Mouse (Mus musculus) thymus, postnatal 36 days (tissue): ENCODE results near the gene Cfc1.
"Not testable (repeated sequence)": the region's sequence is repeated elsewhere in the genome, so short reads cannot be mapped to it uniquely, and the experiment has no call there.

Experiments
- DNase-seq, 2 experiments: peaks; one replicate each; pipeline ENCODE4 v3.0.0; 2022; ENCODE audit warnings: mixed read lengths in 2 of 2

Cfc1 gene

DNA sequence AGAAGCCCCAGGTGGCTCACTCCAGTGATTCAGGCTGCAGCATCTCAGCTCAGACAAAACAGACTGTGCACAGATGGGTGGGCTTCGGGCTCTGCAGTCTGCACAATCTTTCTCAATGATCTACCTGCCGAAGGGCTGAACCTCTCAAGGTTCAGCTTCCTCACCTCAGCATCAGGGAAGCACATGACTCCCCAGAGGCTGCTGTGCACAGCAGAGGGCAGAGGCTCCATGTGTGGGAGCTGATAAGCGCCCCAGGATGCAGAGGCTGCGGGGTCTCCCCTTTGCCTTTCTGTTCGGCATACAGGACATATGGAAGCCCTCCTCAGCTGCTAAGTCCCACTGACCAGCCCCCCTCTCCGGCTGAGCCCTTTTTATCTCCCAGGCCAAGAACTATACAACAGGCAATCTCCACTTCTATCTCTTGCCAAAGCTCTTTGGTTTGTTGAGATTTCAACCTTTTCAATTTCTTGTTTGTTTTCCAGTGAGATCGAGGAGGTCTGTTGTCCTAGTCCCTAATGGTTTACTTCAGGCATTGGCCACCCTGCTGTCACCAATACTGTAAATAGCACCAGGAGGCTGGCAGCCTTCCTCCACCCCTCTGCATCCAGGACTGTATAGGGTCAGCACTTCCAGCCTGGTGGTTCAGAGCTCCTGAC lies at the start of gene Cfc1:
TSS of gene Cfc1 (plus strand) at position 606 of the 656 bp plus-strand sequence.
- DNase-seq: not testable (repeated sequence)

DNA sequence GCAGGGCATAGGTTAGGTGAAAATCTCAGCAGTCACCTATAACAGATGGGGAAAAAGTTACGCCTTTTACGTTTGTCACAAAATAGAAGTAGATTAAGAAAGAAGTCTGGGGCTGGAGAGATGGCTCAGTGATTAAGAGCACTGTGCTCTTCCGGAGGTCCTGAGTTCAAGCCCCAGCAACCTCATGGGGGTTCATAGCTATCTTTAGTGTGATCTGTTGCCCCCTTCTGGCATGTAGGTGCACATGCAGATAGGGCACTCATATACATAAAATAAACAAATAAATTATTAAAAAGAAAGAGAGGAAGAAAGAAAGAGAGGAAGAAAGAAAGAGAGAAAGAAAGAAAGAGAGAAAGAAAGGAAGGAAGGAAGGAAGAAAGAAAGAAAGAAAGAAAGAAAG lies 48.1 kb upstream of the Cfc1 start:
- no peak for DNase-seq

DNA sequence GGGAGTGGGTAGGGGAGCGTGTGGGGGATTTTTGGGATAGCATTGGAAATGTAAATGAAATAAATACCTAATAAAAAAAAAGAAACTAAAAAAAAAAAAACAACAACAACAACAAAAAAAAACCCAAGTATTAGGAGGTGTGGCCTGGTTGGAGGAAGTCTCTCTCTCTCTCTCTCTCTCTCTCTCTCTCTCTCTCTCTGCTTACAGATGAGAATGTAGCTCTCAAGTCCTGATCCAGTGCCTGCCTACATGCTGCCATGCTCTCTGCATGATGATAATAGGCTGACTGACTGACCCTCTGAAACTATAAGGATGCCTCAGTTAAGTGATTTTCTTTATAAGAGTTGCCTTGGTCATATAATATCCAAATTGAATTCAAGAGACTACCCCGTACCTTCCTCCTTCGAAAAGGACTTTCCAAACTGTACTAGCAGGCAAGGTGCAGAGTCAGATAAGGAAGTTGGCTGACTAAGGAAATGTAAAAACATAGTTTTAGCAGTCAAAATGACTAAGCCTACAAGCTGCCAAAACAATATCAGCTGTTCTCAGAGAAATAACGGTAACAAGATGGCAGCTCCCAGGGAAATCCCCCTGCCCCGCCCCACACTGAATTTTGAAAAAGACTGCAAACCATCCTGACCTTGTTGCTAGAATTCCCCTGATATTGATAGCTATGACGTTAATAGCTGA lies 45.5 kb upstream of the Cfc1 start:
- no peak for DNase-seq

DNA sequence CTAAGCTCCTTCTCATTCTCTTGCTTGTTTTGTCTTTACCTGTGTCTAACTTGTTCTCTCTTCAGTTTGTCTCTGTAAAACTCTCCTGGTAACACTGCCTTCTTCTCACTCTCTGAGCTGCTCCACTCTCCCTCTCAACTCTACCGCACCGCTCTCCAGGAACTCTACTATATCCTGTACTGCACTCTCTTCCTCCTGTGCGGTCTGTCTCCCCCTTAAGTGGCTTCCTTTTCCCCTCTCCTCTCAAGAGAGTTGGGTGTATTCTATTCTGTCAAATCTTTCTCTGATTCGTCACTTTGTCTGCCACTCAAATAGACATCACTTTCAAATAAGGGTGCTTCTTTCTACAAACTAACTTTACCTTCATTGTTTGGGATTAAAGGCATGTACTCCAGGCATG lies 44.0 kb upstream of the Cfc1 start:
- DNase-seq: no peak

DNA sequence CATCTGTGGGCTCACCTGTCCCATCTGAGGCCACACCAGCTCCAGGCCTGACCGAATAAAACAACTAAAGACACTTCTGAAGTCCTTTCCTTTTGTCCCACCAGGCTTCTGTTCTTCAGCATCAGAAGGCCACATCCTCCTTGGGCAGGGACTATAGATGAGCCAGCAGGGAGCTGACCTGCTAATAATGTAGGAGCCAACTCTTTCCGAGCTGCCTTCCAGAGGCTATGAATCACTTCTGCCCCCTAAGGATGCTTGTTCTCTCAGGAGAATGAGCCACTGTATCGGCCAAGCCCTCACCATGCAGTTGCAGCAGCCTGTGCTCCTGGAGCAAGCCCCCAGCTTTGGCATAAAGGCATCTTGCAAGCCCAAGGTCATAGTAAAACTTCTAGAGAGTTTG lies 32.5 kb upstream of the Cfc1 start:
- DNase-seq: no peak

DNA sequence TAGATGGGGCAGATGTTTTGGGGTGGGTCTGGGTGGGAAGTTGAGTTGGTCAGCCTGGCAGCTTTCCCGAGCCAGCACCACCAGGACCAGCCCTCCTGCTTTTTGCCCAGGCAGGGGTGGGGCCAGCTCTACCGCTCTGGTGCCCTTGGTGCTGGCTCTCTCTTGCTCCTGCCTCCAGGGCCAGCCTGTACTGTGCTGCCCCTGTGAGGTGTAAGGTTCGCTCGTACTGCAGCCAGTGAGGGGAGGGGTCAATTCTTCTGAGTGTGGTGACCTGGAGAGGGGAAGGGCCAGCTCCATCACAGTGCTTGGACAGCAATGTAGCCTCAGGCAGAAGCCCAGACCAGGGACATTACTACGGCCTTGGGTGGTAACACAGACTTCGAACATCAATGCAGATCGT lies 30.1 kb upstream of the Cfc1 start:
- DNase-seq: no peak

DNA sequence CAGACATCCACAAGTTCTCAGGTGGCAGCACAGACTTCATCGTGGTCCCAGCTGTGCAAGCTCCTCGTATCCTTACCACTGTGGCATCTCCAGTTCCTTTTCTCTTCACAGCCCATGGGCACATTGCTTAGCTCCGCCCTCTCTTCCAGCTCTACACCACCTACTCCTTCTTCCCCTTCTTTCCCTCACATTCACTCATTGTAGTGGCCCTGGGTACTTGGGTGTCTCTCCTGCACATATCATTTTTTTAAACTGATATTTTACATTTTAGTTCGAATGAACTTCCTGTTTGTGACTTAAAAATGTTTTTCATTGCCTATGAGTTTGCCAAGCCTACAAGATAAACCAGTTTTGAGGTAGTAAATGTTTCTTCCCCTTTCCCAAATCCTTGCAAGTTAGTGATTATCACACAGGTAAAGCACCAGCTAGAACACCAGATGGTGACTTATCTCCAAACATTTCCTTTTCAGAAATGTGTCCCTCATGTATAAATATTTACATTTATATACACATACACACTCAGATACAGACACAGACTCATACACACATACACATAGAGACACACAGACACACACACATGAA lies 29.4 kb upstream of the Cfc1 start:
- no peak for DNase-seq

DNA sequence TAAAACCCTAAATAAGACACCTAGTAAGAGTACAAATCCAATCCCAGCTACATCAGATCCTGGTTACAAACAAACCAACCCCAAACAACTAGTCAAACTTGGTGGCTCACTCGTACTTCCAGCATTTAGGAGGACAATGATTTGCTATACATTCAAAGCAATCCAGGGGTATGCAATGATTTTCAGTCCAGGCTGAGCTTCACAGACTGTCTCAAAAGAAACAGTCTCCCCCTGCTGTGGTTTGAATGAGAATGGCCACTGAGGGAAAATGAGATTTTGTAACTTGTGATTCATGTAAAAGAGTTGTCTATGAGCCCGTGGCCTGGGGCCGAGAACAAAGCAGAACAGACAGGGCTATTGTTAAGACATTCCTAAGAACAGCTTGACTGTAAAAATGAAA lies 27.5 kb upstream of the Cfc1 start:
- no peak for DNase-seq

DNA sequence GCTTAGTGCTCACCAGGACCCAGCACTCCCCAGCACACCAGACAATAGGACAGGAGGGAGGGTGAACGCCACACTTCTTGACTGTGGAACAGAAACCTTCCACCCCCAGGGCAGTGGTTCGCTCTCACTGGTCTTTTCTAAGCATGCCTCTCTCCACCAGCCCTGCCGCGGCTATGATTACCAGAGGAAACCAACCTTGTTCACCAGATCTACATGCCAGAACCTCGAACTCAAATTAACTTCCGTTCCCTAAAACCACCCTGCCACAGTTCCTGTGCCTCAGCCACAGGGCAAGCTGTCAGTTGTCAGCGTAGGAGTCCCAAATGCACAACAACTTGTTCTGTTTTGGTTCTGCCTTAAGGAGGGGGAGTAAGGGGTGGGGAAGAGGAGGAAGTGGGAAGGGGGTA lies 24.9 kb upstream of the Cfc1 start:
- DNase-seq: peak; percentile 42 to 47

DNA sequence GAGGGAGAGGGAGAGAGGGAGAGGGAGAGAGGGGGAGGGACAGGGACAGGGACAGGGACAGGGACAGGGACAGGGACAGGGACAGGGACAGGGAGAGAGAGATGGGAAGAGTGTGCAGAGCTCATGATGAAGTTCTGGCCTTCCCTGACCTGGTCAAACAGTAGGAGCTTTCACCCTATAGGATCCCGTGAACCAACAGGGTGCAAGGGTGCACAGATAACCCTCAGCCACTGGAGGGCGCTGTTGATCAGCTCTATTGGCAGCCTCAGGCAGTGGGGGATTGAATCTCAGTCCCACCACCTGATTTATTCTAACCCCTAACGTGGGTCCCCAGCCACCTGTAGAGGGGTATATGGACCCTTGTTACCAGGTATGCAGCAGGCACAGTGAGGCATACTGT lies 24.4 kb upstream of the Cfc1 start:
- DNase-seq: peak; percentile 52 to 54

DNA sequence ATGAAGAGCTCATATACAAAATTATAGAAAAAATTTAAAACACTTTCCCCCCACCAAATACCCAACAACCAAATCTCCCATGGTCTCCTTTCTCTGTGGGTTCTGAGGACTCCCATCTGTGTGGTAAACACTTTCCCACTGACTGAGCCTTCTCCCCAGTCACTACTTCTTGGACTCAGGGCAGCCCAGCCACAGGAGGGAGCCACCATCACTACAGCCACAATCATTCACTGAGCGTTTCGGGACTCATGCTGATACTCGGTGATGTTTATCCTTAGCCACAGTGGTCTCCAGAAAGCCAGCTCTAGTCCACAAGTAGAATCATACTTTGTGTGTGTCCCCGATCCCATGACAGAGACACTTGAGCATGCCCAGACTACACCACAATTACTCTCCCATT lies 22.4 kb upstream of the Cfc1 start:
- no peak for DNase-seq

DNA sequence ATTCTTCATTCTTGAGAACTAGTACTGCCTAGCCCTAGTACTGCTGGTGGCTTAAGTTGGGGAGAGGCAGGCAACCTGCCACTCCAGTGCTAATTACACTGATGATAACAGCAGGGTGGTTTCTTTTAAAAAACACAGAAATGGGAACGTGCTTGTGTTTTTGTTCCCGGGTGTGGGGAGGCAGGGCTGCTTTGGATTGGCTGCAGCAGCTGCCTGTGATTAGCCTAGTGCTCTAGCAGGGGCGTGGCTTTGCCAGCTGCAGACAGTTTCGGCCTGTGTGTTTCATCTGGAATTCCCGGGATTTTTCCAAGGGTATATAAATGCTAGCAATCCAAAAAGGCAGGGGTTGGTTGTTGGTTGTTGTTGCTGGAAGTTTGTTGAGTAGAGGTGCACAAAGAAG lies 18.9 kb upstream of the Cfc1 start:
- DNase-seq: no peak

DNA sequence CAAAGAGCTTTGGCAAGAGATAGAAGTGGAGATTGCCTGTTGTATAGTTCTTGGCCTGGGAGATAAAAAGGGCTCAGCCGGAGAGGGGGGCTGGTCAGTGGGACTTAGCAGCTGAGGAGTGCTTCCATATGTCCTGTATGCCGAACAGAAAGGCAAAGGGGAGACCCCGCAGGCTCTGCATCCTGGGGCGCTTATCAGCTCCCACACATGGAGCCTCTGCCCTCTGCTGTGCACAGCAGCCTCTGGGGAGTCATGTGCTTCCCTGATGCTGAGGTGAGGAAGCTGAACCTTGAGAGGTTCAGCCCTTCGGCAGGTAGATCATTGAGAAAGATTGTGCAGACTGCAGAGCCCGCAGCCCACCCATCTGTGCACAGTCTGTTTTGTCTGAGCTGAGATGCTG lies 18.2 kb upstream of the Cfc1 start:
- not testable (repeated sequence) for DNase-seq

DNA sequence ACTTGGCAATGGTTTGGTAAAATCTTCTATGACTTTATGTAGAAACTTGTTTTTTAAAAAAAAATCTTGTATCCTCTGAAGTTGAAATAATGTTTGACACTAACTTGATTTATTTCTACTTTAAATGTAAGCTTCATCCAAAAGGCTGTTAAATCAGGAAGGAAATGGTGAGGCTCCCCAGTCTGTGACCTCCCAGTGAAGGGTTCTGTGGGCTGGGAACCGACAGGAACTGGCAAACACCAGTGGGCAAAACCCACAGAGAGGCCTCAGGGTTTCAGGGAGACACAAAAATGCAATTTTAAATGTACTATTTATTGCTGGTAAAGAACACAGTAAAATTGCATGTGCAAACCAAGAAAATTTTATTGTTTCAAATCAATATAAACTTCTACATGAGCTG lies 17.7 kb upstream of the Cfc1 start:
- not testable (repeated sequence) for DNase-seq

DNA sequence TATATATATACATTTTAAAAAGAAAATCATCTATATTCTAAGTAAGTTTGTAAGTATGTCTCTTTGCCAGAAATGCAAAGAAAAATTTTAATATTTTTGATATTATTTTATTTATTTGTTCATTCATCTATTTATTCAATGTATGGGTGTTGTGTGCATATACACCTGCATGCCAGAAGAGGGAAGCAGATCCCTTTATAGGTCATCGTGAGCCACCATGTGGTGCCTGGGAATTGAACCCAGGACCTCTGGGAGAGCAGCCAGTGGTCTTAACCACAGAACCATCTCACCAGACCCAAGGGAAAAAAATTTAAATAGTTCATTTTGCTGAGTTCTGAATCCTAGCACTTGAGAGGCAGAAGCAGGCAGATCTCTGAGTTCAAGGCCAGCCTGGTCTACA lies 17.2 kb upstream of the Cfc1 start:
- DNase-seq: no peak

DNA sequence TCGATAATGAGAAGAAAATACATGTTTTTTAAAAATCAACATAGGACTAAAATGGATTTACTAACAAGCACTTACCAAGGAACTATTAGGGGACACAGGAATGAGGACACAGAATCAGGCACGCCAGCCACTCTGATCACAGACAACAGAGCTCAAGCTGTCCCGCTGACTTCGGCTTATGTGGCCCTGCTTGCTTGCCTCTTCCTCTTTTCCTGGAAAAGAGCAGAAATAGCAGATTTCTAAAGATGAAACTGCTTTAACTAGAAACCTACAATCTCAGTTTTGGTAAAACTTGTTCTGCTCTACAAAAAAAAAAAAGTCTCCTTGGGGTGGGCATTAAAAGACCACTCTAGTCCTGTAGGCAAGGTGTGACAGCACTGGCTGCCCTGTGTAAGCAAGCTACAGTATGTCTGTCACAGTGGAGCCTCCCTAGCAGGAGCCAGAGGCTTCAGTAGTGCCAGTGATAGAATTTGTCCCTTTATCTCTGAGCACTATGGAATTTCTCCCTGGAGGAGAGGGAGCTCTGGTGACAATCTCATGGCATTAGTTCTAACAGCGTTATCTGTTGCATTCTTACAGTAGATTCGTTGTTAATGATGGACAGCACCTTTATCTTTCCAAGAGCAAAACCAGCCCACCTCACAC lies 13.1 kb upstream of the Cfc1 start:
- no peak for DNase-seq

DNA sequence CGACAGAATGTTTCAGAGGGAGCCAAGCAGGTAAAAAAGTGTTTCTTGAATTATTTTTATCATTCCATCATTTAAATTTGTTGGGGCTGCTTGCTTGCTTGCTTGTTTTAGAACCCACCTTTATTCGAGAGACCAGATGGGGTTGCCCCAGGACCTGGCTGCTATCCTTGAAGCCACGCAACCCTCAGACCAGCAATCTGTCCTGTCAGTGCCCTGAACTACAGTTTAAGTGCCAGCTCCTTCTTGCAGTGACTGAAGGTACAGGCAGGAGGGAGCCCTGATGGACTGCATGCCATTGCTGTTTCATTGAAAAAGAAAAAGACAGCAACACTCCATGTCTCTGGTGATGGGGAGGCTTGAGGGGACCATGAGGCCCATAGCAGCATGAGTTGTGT lies 12.6 kb upstream of the Cfc1 start:
- DNase-seq: no peak

DNA sequence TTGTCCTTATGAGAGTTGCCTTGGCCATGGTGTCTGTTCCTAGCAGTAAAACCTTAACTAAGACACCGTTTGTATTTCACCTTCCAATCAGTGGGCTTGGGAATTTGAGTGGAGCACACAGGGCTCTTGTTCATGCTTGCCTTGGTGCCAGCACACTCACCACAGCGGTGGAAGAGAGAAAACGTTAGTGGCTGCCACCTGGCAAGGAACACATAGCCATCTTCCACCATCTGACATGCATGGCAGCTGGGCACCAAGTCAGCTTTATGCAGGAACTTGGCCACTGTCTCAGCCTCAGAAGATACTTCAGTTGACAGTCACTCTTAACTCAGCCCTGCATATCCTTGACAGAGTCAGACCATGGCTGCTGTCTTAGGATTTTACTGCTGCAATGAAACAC lies 11.8 kb upstream of the Cfc1 start:
- no peak for DNase-seq

DNA sequence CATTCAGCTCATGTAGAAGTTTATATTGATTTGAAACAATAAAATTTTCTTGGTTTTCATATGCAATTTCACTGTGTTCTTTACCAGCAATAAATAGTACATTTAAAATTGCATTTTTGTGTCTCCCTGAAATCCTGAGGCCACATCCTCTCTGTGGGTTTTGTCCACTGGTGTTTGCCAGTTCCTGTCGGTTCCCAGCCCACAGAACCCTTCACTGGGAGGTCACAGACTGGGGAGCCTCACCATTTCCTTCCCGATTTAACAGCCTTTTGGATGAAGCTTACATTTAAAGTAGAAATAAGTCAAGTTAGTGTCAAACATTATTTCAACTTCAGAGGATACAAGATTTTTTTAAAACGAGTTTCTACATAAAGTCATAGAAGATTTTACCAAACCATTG lies 874 bp upstream of the Cfc1 start:
- not testable (repeated sequence) for DNase-seq

DNA sequence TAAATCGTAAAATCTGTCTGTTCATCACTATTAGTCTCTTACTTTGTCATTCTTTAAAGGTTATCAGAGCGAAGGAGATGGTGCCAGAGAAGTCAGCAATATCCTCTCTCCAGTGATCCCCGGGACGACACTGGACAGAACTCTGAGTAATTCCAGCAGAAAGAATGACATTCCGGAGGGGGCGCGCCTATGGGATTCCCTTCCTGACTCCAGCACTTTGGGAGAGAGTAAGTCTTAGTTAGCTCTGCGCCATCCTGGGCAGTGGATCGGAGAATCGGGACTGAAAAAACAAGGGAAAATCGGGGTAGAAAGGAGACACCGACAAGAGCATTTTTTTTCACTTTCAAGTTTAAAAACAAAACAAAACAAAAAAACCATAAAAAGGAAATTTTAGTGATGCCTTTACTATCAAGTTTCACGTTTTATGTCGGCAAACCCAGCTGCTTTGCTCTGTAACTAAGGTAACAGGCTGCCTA lies 881 bp downstream of the Cfc1 start:
- no peak for DNase-seq

DNA sequence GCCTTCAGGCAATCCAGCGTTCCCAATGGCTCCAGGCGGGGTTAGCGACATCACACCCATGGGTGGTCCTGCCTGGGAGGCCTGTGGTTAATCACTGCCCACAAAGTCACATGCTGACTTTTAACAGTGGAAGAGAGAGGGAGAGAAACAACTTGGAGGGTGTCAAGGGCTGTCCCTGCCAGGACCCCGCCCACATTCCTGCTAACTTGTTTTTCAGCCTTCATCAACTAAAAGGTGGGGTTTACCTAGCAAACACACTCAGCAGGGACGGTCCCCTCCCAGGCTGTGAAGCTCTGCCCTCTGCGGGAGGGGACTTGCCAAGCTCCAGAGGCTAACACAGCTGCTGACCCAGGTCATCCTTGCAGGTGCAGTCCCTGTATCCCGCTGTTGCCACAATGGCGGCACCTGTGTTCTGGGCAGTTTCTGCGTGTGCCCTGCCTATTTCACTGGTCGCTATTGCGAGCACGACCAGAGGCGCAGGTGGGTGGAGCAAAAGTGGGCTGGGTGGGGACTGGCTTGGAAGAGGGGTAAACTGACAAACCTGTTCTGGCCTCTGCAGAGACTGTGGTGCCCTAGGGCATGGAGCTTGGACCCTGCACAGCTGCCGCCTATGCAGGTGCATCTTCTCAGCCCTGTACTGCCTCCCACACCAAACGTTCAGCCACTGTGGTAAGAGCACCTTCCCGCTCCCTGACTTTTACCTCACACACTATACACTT lies 1.5 kb downstream of the Cfc1 start:
- DNase-seq: peak; percentile 7 to 19

DNA sequence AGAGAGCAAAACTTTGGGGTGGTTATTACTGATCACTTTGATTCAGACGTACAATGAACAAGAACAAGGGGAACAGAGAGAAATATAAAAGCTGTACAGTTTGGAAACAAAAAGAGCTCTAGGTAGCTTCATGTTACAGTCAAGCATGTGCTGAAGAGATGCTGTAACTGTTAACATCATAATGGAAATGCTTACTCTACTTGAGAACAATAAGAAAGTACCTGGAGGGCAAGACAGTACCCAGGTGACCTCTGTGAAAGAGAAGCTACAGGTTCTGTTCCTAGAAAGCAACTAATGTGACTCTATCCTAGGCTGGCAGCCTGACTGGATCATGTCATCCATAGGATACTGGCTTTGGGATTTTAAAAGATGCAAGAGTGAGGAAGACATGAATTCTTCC lies 11.6 kb downstream of the Cfc1 start:
- DNase-seq: no peak

DNA sequence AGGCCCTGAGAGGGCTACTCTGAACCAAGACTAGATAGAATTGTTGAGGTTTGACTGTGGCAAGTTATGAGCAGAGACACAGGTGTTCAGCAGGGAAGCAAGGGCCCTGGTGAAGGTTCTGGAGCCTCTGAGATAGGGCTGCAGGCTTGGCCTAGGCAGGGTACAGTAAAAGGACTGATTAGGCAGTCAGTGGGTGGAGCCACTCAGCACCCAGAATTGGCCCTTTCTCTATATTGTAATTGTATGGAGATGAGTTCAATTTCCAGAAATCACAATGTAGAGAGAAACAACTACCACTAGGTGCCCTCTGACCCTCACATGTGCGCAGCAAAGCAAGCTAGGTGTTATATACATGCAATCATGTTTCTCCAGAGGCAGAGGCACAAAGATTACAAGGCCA lies 18.2 kb downstream of the Cfc1 start:
- DNase-seq: no peak
